Mouse (Mus musculus): ENCODE measurements around the gene Tbpl1.

DNA sequence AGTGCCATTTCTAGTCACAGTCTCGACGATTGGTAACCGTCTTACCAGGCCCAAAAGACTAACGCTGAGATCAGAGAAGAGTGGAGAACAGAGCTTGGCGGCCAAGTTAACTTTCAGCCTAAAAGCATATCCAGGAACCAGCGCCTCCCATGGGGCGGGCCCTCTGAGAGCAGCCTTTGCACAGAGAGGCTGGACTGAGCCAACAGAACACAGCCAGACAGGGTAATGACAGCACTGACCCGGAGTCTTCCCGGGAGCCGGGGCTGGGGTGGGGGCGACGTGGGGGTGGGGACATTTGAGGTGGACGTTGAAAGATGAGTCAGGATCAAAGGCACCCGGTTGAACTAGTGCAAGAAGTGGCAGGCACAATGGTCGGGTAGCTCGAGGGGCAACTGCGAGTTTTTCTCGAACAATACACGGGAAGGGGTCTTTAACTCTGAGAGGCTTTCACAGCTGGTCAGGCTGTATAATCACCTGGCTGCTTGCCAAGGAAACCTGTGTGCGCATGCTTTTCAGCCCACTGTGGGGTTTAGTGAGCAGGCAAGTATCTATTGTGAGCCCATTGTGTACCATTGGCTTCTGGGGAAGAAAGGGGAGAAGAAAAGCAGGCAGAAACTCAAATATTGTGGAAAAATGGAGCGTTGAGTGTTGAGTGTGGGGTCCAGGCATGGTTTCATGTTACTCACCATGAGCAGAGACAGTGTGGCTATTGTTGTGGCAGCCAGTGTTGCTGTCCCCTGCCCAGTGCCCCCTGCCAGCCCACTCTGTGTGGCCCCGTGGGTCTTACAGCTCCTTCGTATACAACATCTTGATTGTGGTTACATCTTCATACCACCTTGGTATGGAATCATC is 73.0 kb downstream of the Tbpl1 start:
- TF ChIP-seq CTCF (IDR thresholded peaks at IDR 0.05; ENCODE audit: control insufficient read depth, insufficient read depth, insufficient replicate concordance, low read depth, low read length): no peak
- TF ChIP-seq POLR2A (IDR thresholded peaks at IDR 0.05; ENCODE audit: control insufficient read depth, low read depth, low read length): no peak

All from testis, adult 2 months (tissue).